Mouse (Mus musculus) thymus, adult 2 months (tissue): Measurements from ENCODE around the gene Pdcl3.

Experiments
- CTCF ChIP-seq: fragments of 200-500 bp; IDR thresholded peaks from 2 replicates; pipeline ENCODE4 v1.5.1; 2012; ENCODE audit warnings: mild to moderate bottlenecking, control low read depth, low read length, moderate library complexity, borderline replicate concordance; ENCODE audit not compliant: control insufficient read depth, poor library complexity, insufficient read depth; ENCODE audit errors: extremely low read depth
- POLR2A ChIP-seq: fragments of 200-500 bp; IDR thresholded peaks from 2 replicates; pipeline ENCODE4 v1.6.1; 2012; ENCODE audit warnings: mild to moderate bottlenecking, low read length, control low read depth, moderate library complexity; ENCODE audit not compliant: control insufficient read depth, poor library complexity, insufficient read depth; ENCODE audit errors: extremely low read depth

DNA sequence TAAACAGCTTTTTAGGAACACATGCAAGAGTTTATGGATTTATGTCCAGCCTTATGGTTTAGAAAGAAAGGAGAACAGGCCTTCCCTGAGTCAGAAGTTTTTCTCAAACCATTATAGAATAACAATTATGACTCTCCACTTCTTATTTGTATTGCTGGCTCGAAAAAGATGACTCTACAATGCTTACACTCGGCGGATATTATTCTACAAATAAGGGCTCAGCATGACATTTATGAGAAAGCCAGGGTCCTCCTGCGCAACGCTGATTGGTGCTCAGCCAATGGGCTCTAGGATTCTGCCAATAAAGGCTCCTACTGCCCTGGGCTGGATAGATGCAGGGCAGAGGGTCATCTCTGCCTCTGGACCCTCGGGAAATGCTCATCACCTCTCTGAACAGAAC, 46.6 kb upstream of the Pdcl3 start, which contains the start of gene Nms:
- TF ChIP-seq CTCF (no peak), POLR2A (no peak)
